Mouse (Mus musculus) hindbrain, embryonic 11.5 days (tissue): ENCODE data around the gene Abca2. TPM values are rescaled to one million over a fixed set of nuclear protein-coding genes. Genes with fewer than 3 reads are reported as not detected.

Source experiments
- ATAC-seq: fragments of 200-750 bp; cut with Nextera tagmentation; 2 replicates; pipeline ENCODE4 v1.8.0; 2017; ENCODE audit warnings: mild to moderate bottlenecking, moderate TSS enrichment, moderate library complexity; ENCODE audit not compliant: low FRiP score
- DNase-seq: peaks from one replicate; pipeline ENCODE4 v3.0.0-alpha.2; 2015; ENCODE audit warnings: low spot score
- H3K27ac ChIP-seq: fragments of 300-500 bp; sonication (generic); 2 replicates; pipeline ENCODE4 v1.5.1; 2014; ENCODE audit warnings: mild to moderate bottlenecking, low read depth, low read length
- H3K27me3 ChIP-seq: fragments of 300-500 bp; sonication (generic); 2 replicates; pipeline ENCODE4 v1.6.1; 2014; ENCODE audit warnings: mild to moderate bottlenecking, low read length, moderate library complexity, mixed read lengths; ENCODE audit not compliant: control insufficient read depth, insufficient read depth
- H3K36me3 ChIP-seq: fragments of 300-500 bp; sonication (generic); 2 replicates; pipeline ENCODE4 v1.6.1; 2014; ENCODE audit warnings: mild to moderate bottlenecking, low read length, moderate library complexity, mixed read lengths; ENCODE audit not compliant: control insufficient read depth, insufficient read depth
- H3K4me1 ChIP-seq: fragments of 300-500 bp; sonication (generic); replicated peaks from 2 replicates; pipeline ENCODE4 v1.6.1; 2014; ENCODE audit warnings: low read length, mixed read lengths; ENCODE audit not compliant: control insufficient read depth, insufficient read depth
- H3K4me2 ChIP-seq: fragments of 300-500 bp; sonication (generic); replicated peaks from 2 replicates; pipeline ENCODE4 v1.6.1; 2014; ENCODE audit warnings: mild to moderate bottlenecking, low read depth, low read length
- H3K4me3 ChIP-seq: fragments of 300-500 bp; sonication (generic); 2 replicates; pipeline ENCODE4 v1.5.1; 2014; ENCODE audit warnings: low read depth, low read length
- H3K9ac ChIP-seq: fragments of 300-500 bp; sonication (generic); 2 replicates; pipeline ENCODE4 v1.6.1; 2014; ENCODE audit warnings: low read depth, low read length
- H3K9me3 ChIP-seq: fragments of 300-500 bp; sonication (generic); 2 replicates; pipeline ENCODE4 v1.6.1; 2016; ENCODE audit warnings: low read length; ENCODE audit not compliant: control insufficient read depth
- WGBS: fragments of 180-500 bp; shearing (Covaris S2); extraction: QIAGEN DNeasy Blood & Tissue Kit; methylation state at CpG from one replicate; pipeline ENCODE4 v1.1.7; 2014; 5-methylcytosine and 5-hydroxymethylcytosine counted together
- polyA plus RNA-seq: library from polyadenylated mRNA; unstranded; fragments of >200 nt; fragmentation: Nextera tagmentation; extraction: Ambion mirVana; gene quantifications from 2 replicates; pipeline ENCODE4 v1.2.1, GENCODE M21; 2014

The Abca2 gene
- polyA plus RNA-seq, 1 experiment from 2014 or later = 3.7 TPM

GRCm38 (mm10) chr2:25431308-25431855, 2.9 kb downstream of the Abca2 start:
- 28% methylated on average over 6 of the region's 6 CpGs for WGBS
- H3K4me3 ChIP-seq = no peak overlapping the region
- no peak overlapping the region for H3K27ac ChIP-seq
- no peaks in the 10 kb centered on the region; the same call in 1 of the 2 replicates for H3K36me3 ChIP-seq
- peaks cover 3% of the 10 kb centered on the region; the same call in 1 of the 2 replicates for H3K4me1 ChIP-seq
- no peak for DNase-seq
- no peak overlapping the region for H3K9ac ChIP-seq
- peaks cover 2% of the 10 kb centered on the region for H3K27me3 ChIP-seq
- H3K9me3 ChIP-seq = no peaks in the 10 kb centered on the region
- no peak for ATAC-seq
- no peak overlapping the region for H3K4me2 ChIP-seq

GRCm38 (mm10) chr2:25432326-25433098, 4.0 kb downstream of the Abca2 start:
- Histone ChIP-seq H3K36me3 (no peaks in the 10 kb centered on the region; the same call in 1 of the 2 replicates), H3K4me2 (no peak overlapping the region), H3K4me3 (no peak overlapping the region), H3K27ac (no peak overlapping the region), H3K9me3 (no peaks in the 10 kb centered on the region), H3K9ac (no peak overlapping the region), H3K4me1 (peaks cover 3% of the 10 kb centered on the region; the same call in 1 of the 2 replicates), H3K27me3 (no peaks in the 10 kb centered on the region; the same call in none of the 2 replicates)
- 83% methylated on average over 11 of the region's 11 CpGs for WGBS
- ATAC-seq (no peak), DNase-seq (no peak)

- WGBS = 91% methylated on average over 17 of the region's 17 CpGs
- H3K4me3 ChIP-seq = no peak overlapping the region
These were observed 4.6 kb downstream of the Abca2 start for GRCm38 (mm10) chr2:25433101-25433500.

GRCm38 (mm10) chr2:25434292-25434691, 5.8 kb downstream of the Abca2 start:
- Histone ChIP-seq H3K4me1 (peaks cover 3% of the 10 kb centered on the region; the same call in 1 of the 2 replicates), H3K27ac (no peak overlapping the region), H3K4me3 (no peak overlapping the region), H3K9me3 (no peaks in the 10 kb centered on the region), H3K36me3 (no peaks in the 10 kb centered on the region; the same call in 1 of the 2 replicates), H3K27me3 (no peaks in the 10 kb centered on the region; the same call in none of the 2 replicates), H3K4me2 (no peak overlapping the region), H3K9ac (no peak overlapping the region)
- DNase-seq (no peak), ATAC-seq (no peak)
- WGBS = 91% methylated on average over 8 of the region's 8 CpGs

More at GRCm38 (mm10) chr2:25433101-25433500, 4.6 kb downstream of the Abca2 start:
- Histone ChIP-seq H3K4me1 (peaks cover 3% of the 10 kb centered on the region; the same call in 1 of the 2 replicates), H3K9ac (no peak overlapping the region), H3K27me3 (no peaks in the 10 kb centered on the region; the same call in none of the 2 replicates), H3K36me3 (no peaks in the 10 kb centered on the region; the same call in 1 of the 2 replicates), H3K4me2 (no peak overlapping the region), H3K27ac (no peak overlapping the region), H3K9me3 (no peaks in the 10 kb centered on the region)
- no peak for DNase-seq
- no peak for ATAC-seq

GRCm38 (mm10) chr2:25436286-25436820, 7.8 kb downstream of the Abca2 start:
- no peaks in the 10 kb centered on the region for H3K4me1 ChIP-seq
- H3K27me3 ChIP-seq = no peaks in the 10 kb centered on the region
- no peaks in the 10 kb centered on the region; the same call in 1 of the 2 replicates for H3K36me3 ChIP-seq
- H3K9me3 ChIP-seq = no peaks in the 10 kb centered on the region
- H3K9ac ChIP-seq = no peak overlapping the region
- H3K27ac ChIP-seq = no peak overlapping the region
- ATAC-seq = no peak
- no peak overlapping the region for H3K4me3 ChIP-seq
- WGBS = 94% methylated on average over 10 of the region's 10 CpGs
- DNase-seq = no peak
- H3K4me2 ChIP-seq = no peak overlapping the region

- Histone ChIP-seq H3K4me2 (no peak overlapping the region), H3K4me3 (no peak overlapping the region), H3K4me1 (no peaks in the 10 kb centered on the region), H3K9me3 (no peaks in the 10 kb centered on the region), H3K36me3 (no peaks in the 10 kb centered on the region), H3K27me3 (no peaks in the 10 kb centered on the region), H3K27ac (no peak overlapping the region), H3K9ac (no peak overlapping the region)
- DNase-seq = no peak
- 88% methylated on average over 20 of the region's 20 CpGs for WGBS
- no peak for ATAC-seq
These were observed 12.6 kb downstream of the Abca2 start for GRCm38 (mm10) chr2:25441067-25441466.

GRCm38 (mm10) chr2:25442682-25443081, 14.2 kb downstream of the Abca2 start:
- Histone ChIP-seq H3K36me3 (no peaks in the 10 kb centered on the region), H3K4me3 (no peak overlapping the region)

GRCm38 (mm10) chr2:25450853-25451647, 22.5 kb downstream of the Abca2 start:
- ATAC-seq (no peak), DNase-seq (no peak)
- H3K36me3 ChIP-seq = no peaks in the 10 kb centered on the region
- no peaks in the 10 kb centered on the region for H3K27me3 ChIP-seq
- H3K27ac ChIP-seq = no peak overlapping the region
- no peak overlapping the region for H3K4me2 ChIP-seq
- no peaks in the 10 kb centered on the region for H3K4me1 ChIP-seq
- no peak overlapping the region for H3K4me3 ChIP-seq
- H3K9me3 ChIP-seq = no peaks in the 10 kb centered on the region
- H3K9ac ChIP-seq = no peak overlapping the region
- WGBS = 89% methylated on average over 8 of the region's 8 CpGs

More at GRCm38 (mm10) chr2:25442682-25443081, 14.2 kb downstream of the Abca2 start:
- Histone ChIP-seq H3K27ac (no peak overlapping the region), H3K9me3 (no peaks in the 10 kb centered on the region), H3K4me2 (no peak overlapping the region), H3K27me3 (no peaks in the 10 kb centered on the region), H3K4me1 (no peaks in the 10 kb centered on the region), H3K9ac (no peak overlapping the region)
- no peak for ATAC-seq
- 90% methylated on average over 14 of the region's 14 CpGs for WGBS
- DNase-seq = no peak
